In genomic region chr5:35280002-35280782, GRCm38 (mm10) we compare ENCODE assay signal across 8 mouse cellular contexts. TPM values are rescaled to one million over a fixed set of nuclear protein-coding genes. Genes with fewer than 3 reads are reported as not detected.
DNase-seq lines count a peak whose midpoint lies in the region; ATAC-seq and TF ChIP-seq lines count a peak whose summit lies in the region.

No protein-coding gene starts in this region.

- H3K9me3 ChIP-seq in G1E (replicated peaks), result peaks cover 25% of the 10 kb centered on the region
- no peaks in the 10 kb centered on the region for H3K9me3 ChIP-seq in hindbrain, embryonic 13.5 days

- WGBS in hindbrain, embryonic 13.5 days, result 5% methylated on average over 75 of the region's 75 CpGs

- peak overlapping the region; percentile 86 for H3K4me2 ChIP-seq in hindbrain, embryonic 13.5 days

- H3K36me3 ChIP-seq in G1E (replicated peaks), result no peaks in the 10 kb centered on the region
- H3K36me3 ChIP-seq in hindbrain, embryonic 13.5 days, result no peaks in the 10 kb centered on the region

- H3K27me3 ChIP-seq in G1E (ENCODE audit: insufficient read depth, low read length), result peaks cover 3% of the 10 kb centered on the region; the same call in 1 of the 2 replicates
- peaks cover 99% of the 10 kb centered on the region for H3K27me3 ChIP-seq in hindbrain, embryonic 13.5 days

- intact Hi-C loops in gastrocnemius, adult 2 months (cut with DNase I), result no loop called here

- DNase-seq in gastrocnemius, adult 2 months, result no peak
- no peak for DNase-seq in gastrocnemius, postnatal 25 days
- no peak for DNase-seq in G1E (ENCODE audit: low spot score)
- peak; percentile 36 for DNase-seq in embryo, embryonic 10.5 days (ENCODE audit: low spot score)
- peak; percentile 34 to 42 for DNase-seq in left cerebral cortex, adult 8-10 months (ENCODE audit: low spot score in 2 of 2)
- DNase-seq in neural tube, embryonic 10.5 days (ENCODE audit: extremely low spot score, low spot score), result peak; percentile 58

- peak overlapping the region; percentile 66 for H3K9ac ChIP-seq in hindbrain, embryonic 13.5 days

- peak overlapping the region; percentile 71 for H3K4me3 ChIP-seq in gastrocnemius, adult 2 months
- peak overlapping the region; percentile 46 for H3K4me3 ChIP-seq in G1E (ENCODE audit: low read depth, low read length)
- H3K4me3 ChIP-seq in hindbrain, embryonic 13.5 days, result peak overlapping the region; percentile 56

- no peaks in the 10 kb centered on the region; the same call in 1 of the 2 replicates for H3K4me1 ChIP-seq in G1E (ENCODE audit: insufficient read depth, low read depth, low read length)
- peaks cover 36% of the 10 kb centered on the region for H3K4me1 ChIP-seq in hindbrain, embryonic 13.5 days (replicated peaks)

- no peak for TF ChIP-seq CTCF in gastrocnemius, adult 2 months (IDR thresholded peaks at IDR 0.05)
- TF ChIP-seq CTCF in G1E (IDR thresholded peaks at IDR 0.05; ENCODE audit: low read depth, low read length), result no peak

- ATAC-seq in G1E (ENCODE audit: extremely low read depth, insufficient number of reproducible peaks, low FRiP score, poor library complexity, severe bottlenecking), result no peak
- ATAC-seq in hindbrain, embryonic 13.5 days (ENCODE audit: low FRiP score), result peak; percentile 27; the same call in 1 of the 2 replicates
- ATAC-seq in CD4-positive, CD25-positive, alpha-beta regulatory T cell, adult 4 months, result no peak

- H3K27ac ChIP-seq in gastrocnemius, adult 2 months, result 0 out of 2 replicates have a peak overlapping the region, but pooled peaks have one; percentile 8
- H3K27ac ChIP-seq in hindbrain, embryonic 13.5 days, result no peak overlapping the region

RNA-seq across cellular contexts. Expression of gene Adra2c, which starts 2.1 kb away (rescaled TPM):
- total RNA-seq in gastrocnemius, adult 2 months (2021), result under 1 TPM; 0.25 to 0.26 TPM
- total RNA-seq in gastrocnemius, postnatal 25 days (2021), result under 1 TPM; 0.20 to 0.32 TPM
- total RNA-seq in G1E (2014; fragmentation: Nextera tagmentation) (not detected in 2 replicates), G1E (2017) (0.05 and 0.06 TPM in 2 replicates)
- not detected in 2 replicates for polyA plus RNA-seq in G1E (2012)
- 0.21 and 0.36 TPM in 2 replicates for polyA plus RNA-seq in hindbrain, embryonic 13.5 days (2015; fragmentation: Nextera tagmentation; extraction: Ambion mirVana)
- total RNA-seq in left cerebral cortex, adult 8-10 months (2022), result 10 to 100 TPM; 22.2 to 26.8 (median 24.4) TPM
- polyA plus RNA-seq in CD4-positive, CD25-positive, alpha-beta regulatory T cell, adult 4 months (2017; shearing (Covaris generic)), result not detected

Comparison
In these comparisons a context has a peak if more than half of its experiments do, and no peak if none do; other contexts are left out.
1. DNase-seq: peak in embryo, embryonic 10.5 days (single experiment), left cerebral cortex, adult 8-10 months (2 of 2) and neural tube, embryonic 10.5 days (single experiment); none in gastrocnemius, adult 2 months (single experiment), gastrocnemius, postnatal 25 days (single experiment) and G1E (single experiment).
2. RNA of gene Adra2c, which starts 2.1 kb away (total RNA-seq): 22.2 to 26.8 TPM in left cerebral cortex, adult 8-10 months; 0.20 to 0.32 TPM in gastrocnemius, postnatal 25 days, 0.25 to 0.26 TPM in gastrocnemius, adult 2 months and 0.05 to 0.06 TPM in G1E; every median in the first group is over 10 times any median in the second.
3. Peak in every context shown above with its lines, with median percentiles within 50 percentile points of each other: H3K4me3 ChIP-seq.